Mouse (Mus musculus) cerebellum, adult 9-10 months (tissue): ENCODE data around the gene Sgms1.
"Not testable (repeated sequence)": the region's sequence is repeated elsewhere in the genome, so short reads cannot be mapped to it uniquely, and the experiment has no call there.

Experiments
- DNase-seq: peaks from one replicate; pipeline ENCODE4 v3.0.0; 2022

The Sgms1 gene

GRCm38 (mm10) chr19:32169634-32170540 is 219.6 kb downstream of the Sgms1 start:
- peak; percentile 92 for DNase-seq

DNA sequence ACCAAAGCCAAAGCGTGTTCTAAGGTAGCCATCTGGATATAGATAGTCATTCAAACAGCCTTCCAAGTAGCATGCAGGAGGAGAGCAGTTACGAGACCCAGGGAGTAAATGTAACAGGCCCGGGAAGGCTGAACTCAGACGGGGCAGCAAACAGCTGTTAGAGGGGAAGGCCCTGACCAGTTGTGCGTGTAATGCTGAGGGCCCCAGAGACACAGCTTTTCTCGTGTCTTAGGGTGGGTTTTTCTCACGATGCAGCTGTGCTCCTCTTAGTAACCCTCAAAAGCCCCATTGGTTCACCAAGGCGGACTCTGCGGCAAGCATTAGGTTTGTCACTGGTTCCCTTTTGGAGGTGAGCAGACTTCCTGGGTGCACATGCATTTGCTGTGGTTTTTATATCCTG is 221.5 kb downstream of the Sgms1 start:
- DNase-seq, result no peak

DNA sequence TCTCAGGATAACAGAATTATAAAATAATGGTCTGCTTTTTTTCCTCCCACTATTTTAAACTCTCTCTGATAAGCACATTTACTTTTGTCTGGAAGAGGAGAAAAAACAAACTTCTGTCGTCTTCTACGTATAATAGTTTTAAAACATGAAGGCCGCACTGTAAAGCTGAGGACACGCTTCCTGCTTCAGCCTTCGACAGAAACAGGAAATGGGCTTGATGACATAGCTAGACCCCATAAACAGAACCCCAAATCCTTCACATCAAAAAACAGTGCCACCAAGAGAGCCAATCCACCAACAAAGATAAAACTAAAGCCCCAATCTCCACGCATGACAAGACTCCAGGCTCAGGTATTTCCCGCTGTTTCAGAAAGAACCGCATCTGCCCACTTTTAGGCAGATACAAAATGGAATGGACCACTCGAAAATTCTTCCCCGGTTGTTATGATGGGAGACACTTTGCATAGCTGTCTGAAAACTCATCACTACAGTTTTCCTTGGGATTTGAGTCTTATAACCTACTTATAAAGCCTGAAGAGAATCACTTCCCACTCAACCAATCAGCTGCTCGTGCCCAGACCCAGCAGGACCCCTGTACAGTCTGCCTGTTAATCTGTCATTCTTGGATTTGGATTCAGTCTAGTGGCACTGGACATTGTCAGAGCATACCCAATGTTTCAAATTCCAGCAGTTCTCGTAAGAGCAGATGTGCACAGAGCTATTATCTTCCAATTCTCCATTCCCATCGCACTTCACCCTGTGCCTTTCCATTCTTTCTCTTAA is 222.5 kb downstream of the Sgms1 start:
- DNase-seq, result no peak

DNA sequence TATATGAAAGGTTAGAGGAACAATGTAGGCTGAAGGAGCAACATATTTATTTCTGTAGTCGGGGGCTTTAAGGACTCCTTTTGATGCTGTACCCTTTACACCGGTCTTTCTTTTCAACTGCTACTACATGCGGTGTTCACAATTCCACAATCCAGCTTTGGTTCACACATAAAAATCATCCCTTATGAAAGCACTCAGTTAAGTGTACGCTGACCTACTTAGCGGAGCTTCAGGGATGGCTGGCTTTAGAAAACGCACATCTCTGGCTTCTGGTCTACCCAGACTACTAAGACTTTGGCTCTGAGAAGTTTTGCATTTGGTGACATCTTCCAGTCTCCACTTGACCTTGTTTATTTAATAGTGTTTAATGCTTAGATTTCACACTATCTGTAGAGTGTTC is 223.8 kb downstream of the Sgms1 start:
- no peak for DNase-seq

DNA sequence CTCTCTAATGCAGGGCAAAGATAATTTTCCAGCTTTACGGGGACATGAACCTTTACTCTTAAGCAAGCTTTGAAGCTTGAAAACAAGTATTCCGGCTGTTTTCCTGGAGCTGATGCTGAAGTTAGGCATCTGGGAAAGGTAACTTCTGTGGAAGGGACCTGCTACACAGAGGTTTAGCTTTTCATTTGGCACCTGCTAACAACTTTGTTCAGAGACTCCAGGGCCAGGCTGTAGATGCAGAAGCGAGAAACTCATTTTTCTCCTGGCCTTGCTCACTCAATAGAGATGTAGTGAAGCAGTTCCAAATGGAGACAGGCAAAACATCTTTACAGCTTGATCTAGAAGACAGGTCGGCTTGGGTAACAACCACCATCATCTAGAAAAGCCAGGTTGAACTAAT is 225.4 kb downstream of the Sgms1 start:
- DNase-seq, result no peak

DNA sequence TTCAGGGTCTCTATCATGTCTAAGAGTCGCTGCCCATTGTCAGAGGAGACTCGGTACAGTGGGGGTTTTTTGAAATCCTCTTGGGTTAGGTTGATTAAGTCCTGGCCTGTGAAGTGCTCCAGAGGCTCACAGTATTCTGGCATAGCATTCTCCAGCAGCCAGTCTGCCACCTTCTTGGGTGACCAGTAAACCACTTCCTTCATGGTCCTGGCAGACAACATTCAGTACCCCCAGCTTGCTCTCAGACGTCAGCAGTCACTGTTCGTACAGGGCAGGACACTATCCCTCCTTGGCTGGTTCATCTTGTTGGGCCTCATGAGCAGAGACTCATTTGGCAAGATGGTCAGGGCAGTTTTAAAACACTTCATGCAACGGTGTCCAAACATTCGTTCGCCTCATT is 229.6 kb downstream of the Sgms1 start:
- no peak for DNase-seq

GRCm38 (mm10) chr19:32159168-32159567 is 230.3 kb downstream of the Sgms1 start:
- no peak for DNase-seq

DNA sequence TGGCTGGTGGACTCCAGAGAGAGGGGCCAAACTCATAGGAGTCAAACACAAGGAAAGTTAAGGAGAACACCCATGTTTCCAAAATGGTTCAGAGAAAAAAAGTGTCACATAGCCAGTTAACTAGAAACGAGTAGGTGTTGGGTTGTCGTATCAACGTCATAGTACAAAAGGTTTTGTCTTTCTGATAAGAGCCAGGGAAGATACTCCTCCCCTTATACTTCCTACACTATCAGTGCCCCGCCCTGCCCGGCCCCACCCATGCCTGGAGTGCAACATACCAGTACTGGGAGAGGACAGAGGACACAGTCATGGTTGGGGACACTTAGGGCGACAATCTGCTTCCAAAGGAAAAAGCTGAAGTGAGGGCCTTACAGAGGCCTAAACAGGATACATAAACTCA is 232.5 kb downstream of the Sgms1 start:
- DNase-seq, result no peak

DNA sequence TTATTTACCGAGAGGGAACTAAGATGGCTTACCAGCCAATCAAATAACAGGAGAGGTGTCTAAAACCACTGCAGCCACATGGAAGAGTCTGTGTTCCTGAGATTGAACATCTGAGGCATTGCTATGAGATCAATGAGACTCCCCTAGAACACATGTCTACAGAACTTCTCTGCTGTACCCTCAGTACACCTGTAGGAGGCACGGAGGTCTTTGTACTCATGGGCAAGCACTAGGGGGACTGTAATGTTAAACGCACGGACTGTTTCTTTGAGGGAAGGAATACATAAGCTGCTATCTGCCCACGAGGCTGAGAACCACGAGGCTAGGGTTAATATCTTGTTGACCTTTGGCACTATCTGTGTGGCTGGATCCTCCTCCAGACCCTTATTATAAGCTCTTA is 237.0 kb downstream of the Sgms1 start:
- DNase-seq, result no peak

- DNase-seq, result no peak
These were observed 240.8 kb downstream of the Sgms1 start for GRCm38 (mm10) chr19:32148710-32149109.

- no peak for DNase-seq
These were observed 247.1 kb downstream of the Sgms1 start for GRCm38 (mm10) chr19:32142383-32142782.

DNA sequence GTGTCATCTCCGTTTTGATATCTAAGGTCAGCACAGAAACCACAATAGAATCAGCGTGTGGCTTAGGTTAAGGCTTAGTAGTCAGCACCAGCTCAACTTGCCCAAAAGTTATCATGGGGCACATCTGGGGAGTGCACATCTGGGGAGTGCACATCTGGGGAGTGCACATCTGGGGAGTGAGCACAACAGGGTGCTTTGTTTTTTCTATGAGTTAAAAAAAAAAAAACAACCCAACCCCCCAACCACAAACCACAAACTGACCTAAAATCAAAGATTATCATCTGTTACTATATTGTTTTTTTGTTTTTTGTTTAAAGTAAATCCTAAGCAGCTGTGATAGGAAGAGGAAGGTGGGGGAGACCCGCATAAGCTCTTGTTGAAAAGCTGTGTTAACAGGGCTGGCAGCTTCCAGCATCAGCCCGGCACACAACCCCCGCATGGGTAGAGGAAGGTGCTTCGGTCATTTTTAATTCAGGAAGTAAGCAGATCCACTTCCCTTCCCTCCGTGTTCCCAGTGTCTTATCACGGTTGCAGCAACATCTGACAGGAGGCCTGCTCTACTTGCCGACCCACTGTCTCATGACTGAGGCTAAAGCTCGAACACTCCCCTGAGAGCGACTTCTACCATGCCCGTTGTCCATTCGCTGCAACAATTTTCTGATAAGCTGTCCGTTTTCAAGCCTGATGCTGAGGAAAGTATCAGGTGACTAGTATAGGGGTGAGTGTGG is 251.0 kb downstream of the Sgms1 start:
- no peak for DNase-seq

DNA sequence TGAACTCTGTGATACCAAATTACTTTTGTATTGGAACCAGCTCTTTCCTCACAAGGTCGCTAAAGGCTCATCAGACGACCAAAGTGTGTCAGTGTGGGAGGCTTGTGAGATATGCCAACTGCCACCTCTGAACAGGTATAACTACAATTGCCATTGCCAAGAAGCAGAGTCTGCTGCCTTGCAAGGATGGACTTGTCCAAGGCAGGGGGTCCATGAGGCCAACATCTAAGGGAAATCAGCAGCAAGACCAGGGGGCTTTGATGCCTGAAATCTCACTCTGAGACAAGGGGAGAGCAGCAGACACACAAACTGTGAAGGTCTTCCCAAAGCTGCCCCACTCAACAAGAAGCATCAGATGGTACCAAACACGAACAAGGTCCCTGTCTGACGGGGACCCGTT is 251.6 kb downstream of the Sgms1 start:
- no peak for DNase-seq

- DNase-seq, result no peak
These were observed 252.5 kb downstream of the Sgms1 start for GRCm38 (mm10) chr19:32136888-32137625.

- not testable (repeated sequence) for DNase-seq
These were observed 257.6 kb downstream of the Sgms1 start for GRCm38 (mm10) chr19:32131707-32132488.

DNA sequence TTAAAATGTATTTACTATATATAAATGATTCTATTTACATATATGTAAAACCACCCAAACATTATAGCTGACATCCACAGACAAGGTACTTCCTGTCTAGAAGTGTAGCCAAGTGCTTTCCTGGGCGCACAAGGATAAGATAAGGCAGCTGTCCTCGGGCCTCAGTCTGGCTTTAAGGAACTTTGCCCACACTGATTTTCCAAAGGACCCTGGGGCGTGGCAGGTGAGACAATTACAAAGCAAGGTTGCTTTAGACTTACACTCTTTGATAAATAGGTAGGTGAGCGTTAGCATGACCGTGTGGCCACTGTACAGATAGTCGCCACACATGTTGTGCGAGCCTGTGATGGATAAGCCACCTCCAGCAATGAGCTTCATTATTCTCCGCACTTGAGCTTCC is 260.2 kb downstream of the Sgms1 start:
- no peak for DNase-seq

GRCm38 (mm10) chr19:32127180-32127850 is 262.2 kb downstream of the Sgms1 start:
- peak; percentile 12 for DNase-seq

DNA sequence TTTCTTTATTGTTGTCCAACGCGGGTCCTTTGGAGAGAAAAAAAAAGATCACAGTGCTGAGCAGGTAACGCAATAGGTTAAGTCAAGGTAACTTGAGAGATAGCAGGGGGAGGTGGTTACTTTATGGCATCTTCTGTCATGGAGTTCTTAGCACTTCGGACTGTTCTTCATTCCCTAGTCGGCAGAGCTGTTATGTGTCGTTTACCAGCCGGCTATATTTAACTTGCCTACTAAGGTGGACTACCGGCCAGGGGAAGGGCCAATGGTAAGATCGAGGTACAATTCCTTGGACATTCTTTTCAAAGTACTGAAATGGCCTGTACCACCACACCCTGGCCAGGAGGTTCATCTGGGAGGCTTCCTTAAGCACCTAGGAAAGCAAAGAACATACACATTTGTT is 265.4 kb downstream of the Sgms1 start:
- no peak for DNase-seq

DNA sequence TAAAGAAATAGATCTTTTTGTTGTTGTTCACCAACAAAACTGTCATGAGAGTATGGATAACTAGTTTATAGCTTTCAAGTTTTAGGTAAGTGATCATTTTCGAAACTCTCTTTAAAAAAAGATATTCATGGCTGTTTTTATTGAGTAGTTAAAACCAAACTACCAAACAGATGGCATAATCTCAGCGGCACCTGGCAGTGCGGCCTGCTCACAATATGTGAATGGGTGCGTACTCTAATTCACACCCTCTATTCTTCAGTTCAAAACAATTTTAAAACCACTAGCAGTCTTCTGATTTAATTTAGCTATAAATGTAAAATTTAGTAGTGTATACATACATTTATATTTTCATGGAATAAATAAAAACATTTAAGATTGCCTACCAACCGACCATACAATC is 266.3 kb downstream of the Sgms1 start:
- no peak for DNase-seq

DNA sequence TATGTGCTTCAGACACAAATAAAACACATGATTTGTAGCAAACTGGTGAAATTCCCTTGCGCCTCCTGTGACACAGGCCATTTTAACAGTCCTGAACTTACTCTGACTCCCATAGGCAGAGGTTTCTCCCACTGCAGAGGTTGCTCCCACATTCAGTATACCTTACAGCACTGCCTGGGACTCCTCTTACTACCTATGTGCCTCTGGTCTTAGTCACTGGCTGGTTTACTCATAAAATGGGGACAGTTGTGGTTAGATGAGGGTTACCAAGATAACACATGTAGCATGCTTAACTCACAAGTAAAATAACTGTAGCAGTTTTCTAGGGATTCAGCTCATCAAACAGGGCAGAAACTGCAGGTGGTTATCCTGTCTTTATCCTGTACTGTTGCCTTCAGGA is 268.7 kb downstream of the Sgms1 start:
- DNase-seq, result no peak

DNA sequence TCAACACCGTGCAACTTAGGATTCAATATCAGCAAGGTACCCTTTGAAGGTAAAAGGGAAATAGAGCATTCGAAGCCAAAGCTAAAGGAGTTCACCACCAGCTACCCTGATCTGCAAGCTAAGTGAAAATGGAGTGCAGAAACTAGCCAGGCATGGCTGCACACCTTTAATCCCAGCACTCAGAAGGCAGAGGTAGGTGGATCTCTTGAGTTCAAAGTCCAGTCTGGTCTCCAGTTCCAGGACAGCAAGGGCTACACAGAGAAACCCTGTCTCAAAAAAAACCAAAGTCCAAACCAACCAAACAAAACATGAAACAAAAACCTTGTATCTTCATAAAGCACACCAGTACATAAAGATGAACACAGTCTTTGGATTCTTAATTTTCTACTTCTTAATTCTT is 269.8 kb downstream of the Sgms1 start:
- DNase-seq, result no peak
